Mouse (Mus musculus) G1E (cell line): Measurements from ENCODE around the gene Dach1.

Experiments used
- CTCF ChIP-seq: IDR thresholded peaks from 2 replicates; pipeline ENCODE4 v1.5.1; 2012; ENCODE audit warnings: low read depth, low read length, inconsistent platforms, mixed read lengths
- GATA1 ChIP-seq: IDR thresholded peaks from 2 replicates; pipeline ENCODE4 v1.6.1; 2012; ENCODE audit warnings: borderline replicate concordance, low read length, inconsistent platforms, mixed read lengths
- TAL1 ChIP-seq: conservative IDR thresholded peaks from 2 replicates; pipeline ENCODE4 v1.6.1; 2012; ENCODE audit warnings: low read depth, low read length, inconsistent platforms, mixed read lengths

DNA sequence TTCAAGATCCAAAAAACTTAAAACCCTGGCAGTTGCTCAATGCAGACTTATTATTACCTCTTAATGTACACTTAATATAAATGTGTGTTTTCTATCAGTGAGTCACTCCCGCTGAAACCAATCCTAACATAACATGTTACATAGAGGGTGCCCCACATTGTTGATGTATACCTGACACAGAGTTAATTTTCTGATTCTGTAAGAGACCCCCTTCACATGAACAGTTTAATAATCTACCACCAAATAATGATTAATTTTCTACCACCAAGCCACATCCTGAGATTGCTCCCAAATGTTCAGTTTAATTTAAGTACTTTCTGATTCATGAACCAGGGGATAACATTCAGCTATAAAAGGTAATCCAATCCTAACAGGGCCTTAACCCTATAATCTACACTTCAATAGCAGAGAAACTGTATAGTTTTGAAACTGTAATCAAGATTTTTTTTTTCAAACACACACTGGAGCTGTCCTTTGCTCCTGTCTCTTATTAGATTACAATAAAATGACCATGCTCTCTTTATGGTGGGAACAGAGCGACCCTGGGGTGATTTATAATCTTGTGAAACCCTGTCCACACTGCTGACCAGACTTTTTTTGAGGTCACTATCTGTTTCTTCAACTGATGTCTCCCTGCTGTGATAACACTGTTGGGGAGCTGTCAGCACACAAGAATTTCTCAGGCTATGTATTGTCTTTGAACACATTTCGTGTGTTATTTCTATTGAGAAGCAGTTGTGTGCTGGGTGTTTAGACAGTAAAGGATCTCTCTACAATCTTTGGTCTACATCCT, 30.5 kb downstream of the Dach1 start:
- TF ChIP-seq CTCF (no peak), TAL1 (no peak), GATA1 (no peak)
